Mouse (Mus musculus): ENCODE data around the gene Usp15.

GRCm38 (mm10) chr10:123086847-123087246 is 109.9 kb downstream of the Usp15 start:
- no peak for TF ChIP-seq POLR2A (IDR thresholded peaks at IDR 0.05; ENCODE audit: insufficient read depth, low read length)
- TF ChIP-seq CTCF (IDR thresholded peaks at IDR 0.05; ENCODE audit: low read depth, low read length), result no peak
- TF ChIP-seq EP300 (IDR thresholded peaks at IDR 0.05; ENCODE audit: insufficient read depth, low read depth, low read length), result no peak

All from ES-Bruce4 (cell line).